Mouse (Mus musculus): ENCODE data around the gene Fam166a. TPM values are rescaled to one million over a fixed set of nuclear protein-coding genes. Genes with fewer than 3 reads are reported as not detected.
A peak's percentile ranks its signal among the peaks of the same experiment; 100 is the strongest.

Fam166a gene
- total and polyA plus RNA-seq, 2 experiments from 2014 or later: not detected

DNA sequence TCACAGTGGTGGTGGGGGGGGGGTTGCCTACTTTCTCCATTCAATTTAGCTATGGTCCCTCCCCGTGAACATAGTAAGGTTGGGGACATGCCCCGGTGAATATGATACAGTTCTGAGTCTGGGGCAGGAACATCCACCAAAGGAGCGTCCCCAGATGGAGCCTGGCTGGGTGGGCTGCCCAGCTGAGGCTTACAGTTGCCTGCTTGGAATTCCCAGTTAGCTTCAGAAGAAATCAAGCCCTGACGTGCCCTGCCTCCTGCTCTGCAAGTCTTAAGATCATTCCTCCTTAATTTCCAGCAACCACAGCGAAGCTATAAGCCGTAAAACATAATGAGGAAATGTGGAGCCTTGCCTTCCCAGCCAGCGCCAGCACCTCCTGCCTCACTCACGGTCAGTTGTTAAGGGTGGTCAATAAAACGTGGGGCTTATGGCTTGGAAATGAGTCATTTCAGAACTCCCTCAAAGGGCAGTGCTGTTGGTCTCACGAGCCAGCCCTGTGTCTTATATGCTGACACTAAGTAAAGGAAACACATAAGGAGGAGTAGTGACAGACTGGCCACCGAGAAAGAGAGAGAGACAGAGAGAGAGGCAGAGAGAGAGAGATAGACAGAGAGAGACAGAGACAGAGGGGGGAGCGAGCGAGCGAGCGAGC, 38.9 kb upstream of the Fam166a start:
- no peak for TF ChIP-seq CTCF (IDR thresholded peaks at IDR 0.05; ENCODE audit: low read depth)
- DNase-seq (ENCODE audit: low spot score) (no peak), ATAC-seq (no peak)
- Histone ChIP-seq H3K27ac (peak overlapping the region; percentile 88), H3K4me3 (ENCODE audit: low read length) (peak overlapping the region; percentile 72), H3K4me1 (ENCODE audit: insufficient read depth, low read length) (peaks cover 19% of the 10 kb centered on the region), H3K36me3 (ENCODE audit: insufficient read depth, low read length) (no peaks in the 10 kb centered on the region), H3K9ac (replicated peaks; ENCODE audit: low read length) (peak overlapping the region; percentile 45; the same call in 1 of the 2 replicates), H3K9me3 (ENCODE audit: low read length) (no peaks in the 10 kb centered on the region), H3K4me2 (ENCODE audit: low read depth, low read length) (peak overlapping the region; percentile 69), H3K27me3 (ENCODE audit: insufficient read depth, low read length) (no peaks in the 10 kb centered on the region)
- 26% methylated on average over 15 of the region's 15 CpGs for WGBS

- peak within 1 kb of the TSS; percentile 88 for H3K27ac ChIP-seq
- H3K27me3 ChIP-seq (ENCODE audit: insufficient read depth, low read length): no peaks in the 10 kb centered on the region
- ATAC-seq: peak; percentile 92
- no peaks in the 10 kb centered on the region for H3K9me3 ChIP-seq (ENCODE audit: low read length)
- peak within 1 kb of the TSS; percentile 69 for H3K4me2 ChIP-seq (ENCODE audit: low read depth, low read length)
- peak; percentile 96 for DNase-seq (ENCODE audit: low spot score)
- TF ChIP-seq CTCF (IDR thresholded peaks at IDR 0.05; ENCODE audit: low read depth): peak; percentile 72
- peaks cover 19% of the 10 kb centered on the region for H3K4me1 ChIP-seq (ENCODE audit: insufficient read depth, low read length)
- no peaks in the 10 kb centered on the region for H3K36me3 ChIP-seq (ENCODE audit: insufficient read depth, low read length)
- WGBS: under 1% methylated on average over 35 of the region's 35 CpGs
- peak within 1 kb of the TSS; percentile 65 for H3K9ac ChIP-seq (replicated peaks; ENCODE audit: low read length)
- peak within 1 kb of the TSS; percentile 72 for H3K4me3 ChIP-seq (ENCODE audit: low read length)
Measured at GRCm38 (mm10) chr2:25180478-25180903, 38.1 kb upstream of the Fam166a start, which contains the start of gene Nrarp. Gene Nrarp, plus strand, starts transcription at chr2:25180758.

GRCm38 (mm10) chr2:25180973-25181890, 37.3 kb upstream of the Fam166a start:
- peak overlapping the region; percentile 83 for H3K27ac ChIP-seq
- no peaks in the 10 kb centered on the region for H3K9me3 ChIP-seq (ENCODE audit: low read length)
- peak; percentile 30 for ATAC-seq
- H3K27me3 ChIP-seq (ENCODE audit: insufficient read depth, low read length): no peaks in the 10 kb centered on the region
- TF ChIP-seq CTCF (IDR thresholded peaks at IDR 0.05; ENCODE audit: low read depth): no peak
- peak overlapping the region; percentile 65 for H3K9ac ChIP-seq (replicated peaks; ENCODE audit: low read length)
- peak overlapping the region; percentile 69 for H3K4me2 ChIP-seq (ENCODE audit: low read depth, low read length)
- peaks cover 23% of the 10 kb centered on the region for H3K4me1 ChIP-seq (ENCODE audit: insufficient read depth, low read length)
- H3K36me3 ChIP-seq (ENCODE audit: insufficient read depth, low read length): no peaks in the 10 kb centered on the region
- WGBS: under 1% methylated on average over 98 of the region's 100 CpGs
- DNase-seq (ENCODE audit: low spot score): peak; percentile 63
- H3K4me3 ChIP-seq (ENCODE audit: low read length): peak overlapping the region; percentile 72

DNA sequence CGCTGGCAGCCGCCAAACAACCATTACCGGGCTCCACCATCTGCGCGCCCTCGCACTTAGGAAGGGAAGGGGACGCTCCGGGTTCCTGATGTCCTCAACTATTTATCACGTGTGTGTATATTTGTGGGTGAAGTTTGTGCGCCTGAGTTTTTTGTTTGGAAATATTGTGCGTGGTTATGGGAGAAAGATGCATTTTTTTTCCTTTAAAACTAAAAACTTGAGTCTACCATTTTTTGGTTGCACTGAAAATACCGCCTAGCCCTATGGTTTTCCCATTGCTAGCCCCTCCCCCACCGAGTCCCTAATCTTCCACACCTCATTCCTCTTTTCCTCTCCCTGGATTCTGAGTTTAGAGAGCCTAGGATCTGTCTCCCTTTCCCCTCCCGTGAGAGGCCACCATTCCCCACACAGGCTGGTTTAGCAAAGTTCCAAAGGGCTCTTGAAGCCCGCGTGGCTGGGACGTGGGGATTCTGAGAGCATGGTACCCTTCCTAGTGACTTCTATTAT, 36.6 kb upstream of the Fam166a start:
- no peak for ATAC-seq
- Histone ChIP-seq H3K4me3 (ENCODE audit: low read length) (peak overlapping the region; percentile 72), H3K9me3 (ENCODE audit: low read length) (no peaks in the 10 kb centered on the region), H3K27me3 (ENCODE audit: insufficient read depth, low read length) (no peaks in the 10 kb centered on the region), H3K4me1 (ENCODE audit: insufficient read depth, low read length) (peaks cover 24% of the 10 kb centered on the region), H3K9ac (replicated peaks; ENCODE audit: low read length) (peak overlapping the region; percentile 65), H3K27ac (peak overlapping the region; percentile 83), H3K36me3 (ENCODE audit: insufficient read depth, low read length) (no peaks in the 10 kb centered on the region), H3K4me2 (ENCODE audit: low read depth, low read length) (peak overlapping the region; percentile 69)
- 1% methylated on average over 17 of the region's 17 CpGs for WGBS
- peak; percentile 63 for DNase-seq (ENCODE audit: low spot score)
- TF ChIP-seq CTCF (IDR thresholded peaks at IDR 0.05; ENCODE audit: low read depth): no peak

GRCm38 (mm10) chr2:25182664-25183063, 35.9 kb upstream of the Fam166a start:
- DNase-seq (ENCODE audit: low spot score) (peak; percentile 40), ATAC-seq (no peak)
- Histone ChIP-seq H3K4me1 (ENCODE audit: insufficient read depth, low read length) (peaks cover 16% of the 10 kb centered on the region), H3K4me2 (ENCODE audit: low read depth, low read length) (peak overlapping the region; percentile 69), H3K4me3 (ENCODE audit: low read length) (peak overlapping the region; percentile 72), H3K9ac (replicated peaks; ENCODE audit: low read length) (peak overlapping the region; percentile 1; the same call in 1 of the 2 replicates), H3K9me3 (ENCODE audit: low read length) (no peaks in the 10 kb centered on the region), H3K27me3 (ENCODE audit: insufficient read depth, low read length) (no peaks in the 10 kb centered on the region), H3K27ac (no peak overlapping the region), H3K36me3 (ENCODE audit: insufficient read depth, low read length) (no peaks in the 10 kb centered on the region)
- WGBS: 9% methylated on average over 6 of the region's 6 CpGs
- no peak for TF ChIP-seq CTCF (IDR thresholded peaks at IDR 0.05; ENCODE audit: low read depth)

DNA sequence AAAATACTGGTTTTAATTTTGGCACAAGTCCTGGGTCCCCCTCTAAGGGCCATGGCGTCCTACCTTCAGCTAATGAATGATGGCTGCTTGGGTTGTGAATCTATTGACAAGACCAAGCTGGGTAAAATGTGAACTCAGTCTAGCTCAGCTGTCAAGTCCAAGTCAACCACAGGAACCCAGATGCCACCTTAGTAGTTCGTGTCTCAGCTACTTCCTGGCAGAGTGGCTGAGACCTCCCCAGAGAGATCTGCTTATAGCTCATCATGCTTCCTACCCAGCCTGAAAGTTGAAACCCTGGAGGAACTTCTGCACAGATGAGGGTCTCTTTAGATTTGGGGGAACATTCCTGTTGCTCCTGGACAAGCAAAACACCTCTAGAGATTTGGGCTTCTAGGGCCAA, 35.2 kb upstream of the Fam166a start:
- ATAC-seq: no peak
- no peak for DNase-seq (ENCODE audit: low spot score)
- no peaks in the 10 kb centered on the region for H3K27me3 ChIP-seq (ENCODE audit: insufficient read depth, low read length)
- H3K9ac ChIP-seq (replicated peaks; ENCODE audit: low read length): peak overlapping the region; percentile 1; the same call in 1 of the 2 replicates
- TF ChIP-seq CTCF (IDR thresholded peaks at IDR 0.05; ENCODE audit: low read depth): no peak
- no peaks in the 10 kb centered on the region for H3K36me3 ChIP-seq (ENCODE audit: insufficient read depth, low read length)
- peaks cover 11% of the 10 kb centered on the region for H3K4me1 ChIP-seq (ENCODE audit: insufficient read depth, low read length)
- H3K4me3 ChIP-seq (ENCODE audit: low read length): peak overlapping the region; percentile 72
- no peaks in the 10 kb centered on the region for H3K9me3 ChIP-seq (ENCODE audit: low read length)
- H3K4me2 ChIP-seq (ENCODE audit: low read depth, low read length): peak overlapping the region; percentile 69
- no peak overlapping the region for H3K27ac ChIP-seq
- whole genome bisulfite sequencing: 29% methylated on average over 2 of the region's 2 CpGs
